Mouse (Mus musculus): Measurements from ENCODE around the gene Rpl37a.

Gene Rpl37a

DNA sequence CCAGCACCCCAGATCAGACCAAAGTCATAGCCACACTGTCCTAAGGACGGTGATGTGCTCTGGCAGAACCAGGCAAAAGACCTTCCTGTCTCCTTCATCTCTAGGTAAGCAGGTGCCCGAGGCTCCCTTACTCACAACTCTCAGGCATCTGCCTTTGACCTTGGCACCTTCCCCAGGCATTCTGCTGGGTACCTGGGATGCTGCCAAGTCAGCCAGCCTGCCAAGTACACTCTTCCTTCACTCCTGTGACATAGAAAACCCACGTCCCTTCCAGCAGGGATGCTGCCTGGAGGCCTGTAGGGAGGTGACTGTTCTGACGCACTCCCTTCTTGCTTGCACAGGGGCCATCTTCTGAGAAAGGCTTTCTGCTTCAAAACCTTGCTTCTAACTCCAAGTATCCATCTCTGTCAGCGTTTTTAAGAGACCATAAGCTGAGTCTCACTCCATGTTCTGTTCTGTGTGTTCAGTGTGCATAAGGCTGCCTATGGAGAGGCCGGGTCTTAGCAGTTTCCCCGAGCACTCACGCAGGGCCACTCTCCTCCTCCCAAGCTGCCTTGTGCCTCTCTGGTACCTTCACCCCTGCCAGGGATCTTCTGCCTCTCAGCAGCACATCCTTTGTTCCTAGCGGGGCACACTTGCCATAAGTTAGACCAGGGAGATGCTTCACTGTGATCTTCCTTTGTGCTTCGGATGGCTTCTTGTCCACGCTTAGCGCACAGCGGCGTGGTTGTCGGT is 28.0 kb downstream of the Rpl37a start:
- peak; percentile 87 for DNase-seq

DNA sequence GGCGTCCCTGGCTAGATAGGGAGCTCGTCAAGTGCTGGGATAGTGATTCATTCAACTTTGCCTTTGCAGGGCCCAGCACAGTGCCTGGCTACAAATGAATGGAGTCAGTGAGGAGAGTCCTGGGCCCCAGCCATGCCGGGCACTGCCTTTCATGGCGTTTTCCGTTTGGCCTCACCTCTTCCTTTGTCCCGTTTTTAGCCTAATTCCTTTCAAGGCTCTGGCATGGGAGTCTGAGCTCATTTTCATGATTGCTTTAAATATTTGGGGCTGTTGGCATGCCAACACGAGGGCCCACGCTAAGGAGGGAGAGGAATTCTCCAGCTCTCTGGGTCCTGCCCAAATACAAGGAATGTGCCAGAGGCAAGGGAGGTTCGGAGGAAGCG is 28.6 kb downstream of the Rpl37a start:
- no peak for DNase-seq

DNA sequence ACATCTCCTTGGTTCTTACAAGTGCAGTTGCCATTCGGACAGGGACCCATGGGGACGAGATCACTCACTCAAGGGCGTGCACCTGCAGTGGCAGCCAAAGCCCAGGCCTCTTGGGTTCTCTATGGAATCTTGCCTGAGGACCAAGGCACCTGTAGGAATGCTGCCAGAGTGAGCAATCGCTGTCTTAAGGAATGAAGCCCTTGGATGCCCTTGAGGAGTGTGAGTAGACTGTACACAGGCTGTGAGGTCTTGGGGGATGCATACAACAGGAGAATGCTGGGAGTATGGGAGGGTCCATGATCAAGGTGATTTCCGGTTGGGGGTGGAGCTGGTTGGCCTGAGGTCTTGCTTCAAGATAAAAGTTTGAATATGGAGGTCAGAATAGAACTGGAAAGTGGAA is 30.3 kb downstream of the Rpl37a start:
- DNase-seq: no peak

DNA sequence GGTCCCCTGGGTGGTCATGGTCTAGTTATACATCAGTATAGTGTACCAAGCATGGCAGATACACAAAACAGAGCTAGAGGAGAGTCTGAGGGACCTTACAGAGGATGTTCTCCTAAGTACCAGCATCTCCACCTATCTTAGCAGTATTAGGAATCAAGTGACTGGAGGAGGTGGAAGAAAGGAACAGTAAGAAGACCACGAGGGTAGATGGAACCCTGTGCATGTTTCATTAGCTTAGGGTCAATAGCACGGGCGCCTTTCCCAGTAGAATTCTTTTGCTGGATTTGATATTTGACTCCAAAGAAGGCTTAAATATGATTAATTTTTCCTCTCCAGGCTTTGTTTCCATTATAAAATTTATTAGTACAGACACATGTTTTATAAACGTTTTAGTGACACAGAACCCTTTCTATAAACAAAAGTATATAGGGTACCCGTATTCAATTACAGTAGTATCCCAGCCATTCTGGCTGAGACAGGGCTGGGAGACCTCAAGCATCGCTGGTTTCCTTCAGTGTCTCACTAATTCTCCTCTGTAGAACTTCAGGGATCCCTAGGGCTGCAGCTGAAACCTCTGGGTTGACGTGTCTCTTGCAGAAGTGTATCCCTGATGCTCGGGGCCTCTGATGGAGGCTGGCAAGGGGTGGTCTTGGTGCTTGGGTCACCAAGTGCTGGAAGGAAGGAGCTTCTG is 33.9 kb downstream of the Rpl37a start:
- DNase-seq: no peak

DNA sequence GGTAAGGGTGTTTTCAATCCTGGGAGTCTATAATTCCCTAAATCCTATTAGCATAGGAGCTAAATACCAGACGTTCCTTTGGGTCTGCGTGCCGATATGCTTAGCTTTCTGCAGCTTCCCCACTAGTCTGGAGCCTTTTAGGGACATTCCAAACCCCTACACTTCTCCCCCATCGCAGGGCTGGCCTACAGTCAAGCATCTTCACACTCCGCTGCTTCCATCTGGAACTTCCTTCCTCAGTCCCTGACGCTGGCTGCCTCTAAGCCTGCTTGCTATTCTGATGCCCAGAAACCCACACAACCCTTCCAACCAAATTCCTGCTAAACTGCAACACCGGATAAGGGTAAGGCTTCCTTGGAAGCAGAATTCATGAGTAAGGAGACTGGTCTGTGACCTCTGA is 35.3 kb downstream of the Rpl37a start:
- peak; percentile 84 for DNase-seq

DNA sequence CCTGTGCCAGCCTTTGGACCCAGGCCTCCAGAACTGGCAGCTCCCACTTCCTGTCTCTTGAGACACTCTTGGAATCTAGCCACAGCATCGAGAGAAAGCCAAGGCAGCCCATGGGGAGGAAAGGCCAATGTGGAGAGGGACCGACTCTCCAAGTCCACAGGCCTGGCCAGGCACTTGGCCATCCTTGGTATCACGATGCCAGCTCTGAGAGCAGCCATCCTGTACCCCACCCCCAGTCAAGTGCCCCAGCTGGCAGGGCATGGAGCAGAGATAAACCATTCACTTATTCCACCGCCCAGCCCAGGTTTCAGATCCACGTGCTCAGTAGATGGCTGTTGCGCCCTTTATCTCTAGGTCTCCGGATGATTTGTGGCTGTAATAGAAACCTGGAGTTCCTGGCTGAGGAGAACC is 40.3 kb downstream of the Rpl37a start:
- DNase-seq: peak; percentile 76

DNA sequence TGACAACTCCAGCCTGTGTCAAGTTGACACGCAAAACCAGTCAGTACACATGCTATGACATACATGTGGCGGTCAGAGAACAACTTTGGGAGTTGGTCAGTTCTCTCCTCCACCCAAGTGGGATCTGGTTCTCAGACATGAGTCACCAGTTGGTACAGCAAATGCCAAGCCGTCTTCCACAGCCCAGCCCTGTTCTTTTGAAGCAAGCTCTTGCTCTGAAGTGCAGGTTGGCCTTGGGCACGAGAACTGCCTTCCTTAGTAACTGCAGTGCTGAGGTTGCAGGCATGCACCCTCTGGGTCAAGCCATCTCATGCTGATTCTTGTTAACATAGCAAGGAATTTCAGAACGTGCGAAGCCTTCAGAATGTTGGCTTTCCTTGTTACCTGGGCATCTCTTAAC is 42.1 kb downstream of the Rpl37a start:
- no peak for DNase-seq

DNA sequence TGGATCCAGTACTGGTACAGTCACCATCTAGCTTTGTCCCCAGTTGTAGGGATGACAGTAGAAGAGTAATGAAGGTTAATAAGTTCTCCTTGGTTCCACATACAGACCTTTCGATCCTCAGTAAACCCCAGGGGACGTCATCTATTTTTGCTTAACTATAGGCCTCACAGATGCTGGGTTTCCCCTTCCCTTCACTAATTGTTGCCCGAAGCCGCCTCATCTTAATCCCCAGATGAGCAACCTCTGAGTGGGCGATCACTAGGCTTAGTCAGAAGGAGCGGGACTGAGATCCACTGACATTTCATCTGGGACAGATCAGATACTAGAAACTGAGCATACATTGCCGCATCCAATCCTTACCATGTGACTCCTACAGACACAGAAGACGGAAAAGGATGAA is 44.1 kb downstream of the Rpl37a start:
- DNase-seq: no peak

DNA sequence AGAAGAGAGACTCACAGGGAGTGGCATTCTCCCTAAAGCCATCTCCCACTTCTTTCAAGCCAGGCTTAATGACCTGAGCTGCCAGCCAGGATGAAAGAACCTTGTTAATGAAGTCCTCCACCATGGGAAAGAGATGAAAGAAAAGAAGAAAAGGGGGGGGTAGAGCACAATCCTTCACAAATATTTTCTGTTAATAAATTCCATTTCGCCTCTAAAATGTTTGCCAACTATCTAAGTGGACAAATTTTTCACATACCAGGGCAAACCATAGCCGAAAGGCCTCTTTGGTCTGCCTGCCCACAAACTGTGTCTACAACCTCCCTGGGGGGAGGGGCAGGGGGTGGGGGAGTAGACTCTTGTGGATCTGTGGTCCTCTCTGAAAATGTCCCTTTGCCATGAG is 44.7 kb downstream of the Rpl37a start:
- DNase-seq: no peak

DNA sequence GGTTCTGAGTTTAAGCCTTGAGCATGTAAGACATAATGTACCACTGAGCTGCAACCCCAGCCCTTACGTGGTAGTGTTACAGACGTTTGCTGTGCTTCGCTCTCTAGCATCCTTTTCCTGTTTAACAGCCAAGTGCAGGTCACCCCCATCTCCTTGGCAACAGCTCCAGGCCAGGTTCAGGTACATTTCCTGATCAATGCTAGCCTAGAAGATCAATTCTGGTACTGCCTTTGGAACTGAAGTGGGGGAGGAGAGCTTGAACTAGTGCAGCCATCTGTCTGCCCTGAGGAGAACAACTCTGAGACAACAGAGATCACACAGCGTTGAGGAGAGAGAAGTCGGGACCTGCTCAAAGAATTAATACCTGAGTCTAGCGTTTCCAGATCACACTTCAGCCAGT is 48.7 kb downstream of the Rpl37a start:
- no peak for DNase-seq
